Mouse (Mus musculus): ENCODE data around the gene Ccdc77.

- no peak for TF ChIP-seq ZNF384 (IDR thresholded peaks at IDR 0.05; ENCODE audit: low read depth, low read length)
- TF ChIP-seq CHD2 (IDR thresholded peaks at IDR 0.05; ENCODE audit: low read depth, low read length), result no peak
Observed at GRCm38 (mm10) chr6:120319129-120319528, 45.0 kb downstream of the Ccdc77 start.

All from ES-E14 (cell line).